In genomic region chr3:102261517-102261916, GRCm38 (mm10) we compare ENCODE assay signal across 15 mouse cellular contexts.
"Had no signal": no experiment of that assay in that cellular context is flagged by ENCODE, and none has a peak within 500 bp of the region (broad histone marks: within the 10 kb centered on the region; RNA-seq: fewer than 3 reads in every experiment).

No protein-coding gene starts in this region.

- H3K27ac ChIP-seq: kidney, postnatal 0 days; limb, embryonic 15.5 days; liver, embryonic 12.5 days; stomach, embryonic 15.5 days had no signal

- DNase-seq: kidney, adult 11 months; kidney, adult 9 months; kidney, postnatal 36 days; lung, embryonic 14.5 days; lung, postnatal 10 days; lung, postnatal 4 days; right cerebral cortex, postnatal 14 days; thymus, postnatal 4 days had no signal

- H3K9me3 ChIP-seq: limb, embryonic 15.5 days; liver, embryonic 12.5 days; stomach, embryonic 15.5 days had no signal

- H3K9ac ChIP-seq: limb, embryonic 15.5 days; liver, embryonic 12.5 days; lung, embryonic 14.5 days; stomach, embryonic 15.5 days had no signal

- H3K4me2 ChIP-seq: limb, embryonic 15.5 days; liver, embryonic 12.5 days; lung, embryonic 14.5 days; midbrain, embryonic 11.5 days; stomach, embryonic 15.5 days had no signal

- H3K27me3 ChIP-seq: limb, embryonic 15.5 days; liver, embryonic 12.5 days; megakaryocyte, embryonic 14.5 days; stomach, embryonic 15.5 days had no signal

- H3K4me3 ChIP-seq: limb, embryonic 15.5 days; liver, embryonic 12.5 days; megakaryocyte, embryonic 14.5 days; stomach, embryonic 15.5 days had no signal

- H3K36me3 ChIP-seq: limb, embryonic 15.5 days; liver, embryonic 12.5 days; stomach, embryonic 15.5 days had no signal

- H3K4me1 ChIP-seq: liver, embryonic 12.5 days; megakaryocyte, embryonic 14.5 days; stomach, embryonic 15.5 days had no signal

- ATAC-seq: liver, embryonic 12.5 days; midbrain, embryonic 16.5 days had no signal
